Mouse (Mus musculus) pancreas, adult 10 weeks (tissue): ENCODE measurements around the gene Phxr2. TPM values are rescaled to one million over a fixed set of nuclear protein-coding genes. Genes with fewer than 3 reads are reported as not detected.

ENCODE experiments used
- polyA plus RNA-seq: library from polyadenylated mRNA; stranded (reverse); fragments of 350-450 nt; fragmentation: Illumina TruSeq; extraction: RNeasy Lipid Tissue Mini Kit (QIAGEN cat#74804); gene quantifications from one replicate; pipeline ENCODE4 v1.2.3, GENCODE M21; 2015; ENCODE audit warnings: low read depth, low replicate concordance; ENCODE audit not compliant: insufficient read depth

The Phxr2 gene
- polyA plus RNA-seq = not detected

GRCm38 (mm10) chr10:99126225-99126624 is at the start of gene Phxr2:
Phxr2 (minus strand) TSS chr10:99126325.

GRCm38 (mm10) chr10:99107964-99108363 is 18.2 kb downstream of the Phxr2 start, which contains the start of gene Galnt4:
Galnt4 (plus strand) TSS chr10:99108159.

GRCm38 (mm10) chr10:99106703-99107631 is 19.2 kb downstream of the Phxr2 start, which contains the start of gene Poc1b:
Poc1b (plus strand) TSS chr10:99107036.

Other genes with a start within 250 kb of the Phxr2 start
- 9.2 TPM for gene Atp2b1, start 211.9 kb downstream of the Phxr2 start, polyA plus RNA-seq
- gene Poc1b, start 19.3 kb downstream of the Phxr2 start, polyA plus RNA-seq = 3.0 TPM
- gene Galnt4, start 18.2 kb downstream of the Phxr2 start, polyA plus RNA-seq = 2.0 TPM
- gene Dusp6, start 136.9 kb upstream of the Phxr2 start, polyA plus RNA-seq = 12.3 TPM